Mouse (Mus musculus) ES-Bruce4 (cell line): ENCODE data around the gene Soat1. TPM values are rescaled to one million over a fixed set of nuclear protein-coding genes. Genes with fewer than 3 reads are reported as not detected.
"Not testable (repeated sequence)": the region's sequence is repeated elsewhere in the genome, so short reads cannot be mapped to it uniquely, and the experiment has no call there.

Experiments used
- H3K27ac ChIP-seq: 2 replicates; pipeline ENCODE4 v1.5.1; 2012; ENCODE audit warnings: low read length, inconsistent platforms; ENCODE audit not compliant: insufficient read depth
- H3K27me3 ChIP-seq: 2 replicates; pipeline ENCODE4 v1.6.1; 2012; ENCODE audit warnings: mild to moderate bottlenecking, low read length, inconsistent platforms; ENCODE audit not compliant: control insufficient read depth, poor library complexity, insufficient read depth, severe bottlenecking
- H3K36me3 ChIP-seq: 2 replicates; pipeline ENCODE4 v1.6.1; 2012; ENCODE audit warnings: inconsistent platforms, mild to moderate bottlenecking, low read length, moderate library complexity; ENCODE audit not compliant: control insufficient read depth, poor library complexity, insufficient read depth, severe bottlenecking
- H3K4me1 ChIP-seq: one replicate; pipeline ENCODE4 v1.8.1; 2011; ENCODE audit warnings: low read length; ENCODE audit not compliant: control insufficient read depth, insufficient read depth
- H3K4me3 ChIP-seq: 2 replicates; pipeline ENCODE4 v1.5.1; 2011; ENCODE audit warnings: low read depth, mild to moderate bottlenecking, low read length
- H3K9ac ChIP-seq: 2 replicates; pipeline ENCODE4 v1.6.1; 2012; ENCODE audit warnings: low read depth, mild to moderate bottlenecking, inconsistent platforms; ENCODE audit not compliant: poor library complexity, severe bottlenecking
- H3K9me3 ChIP-seq: replicated peaks from 2 replicates; pipeline ENCODE4 v1.6.1; 2012; ENCODE audit warnings: mild to moderate bottlenecking, low read length, inconsistent platforms; ENCODE audit not compliant: control insufficient read depth, poor library complexity, insufficient read depth, severe bottlenecking
- CTCF ChIP-seq: IDR thresholded peaks from one replicate; pipeline ENCODE4 v1.8.1; 2011; ENCODE audit warnings: low read depth, low read length
- EP300 ChIP-seq: IDR thresholded peaks from 2 replicates; pipeline ENCODE4 v1.6.1; 2011; ENCODE audit warnings: low read depth, low read length; ENCODE audit not compliant: insufficient read depth
- POLR2A ChIP-seq: IDR thresholded peaks from one replicate; pipeline ENCODE4 v1.8.1; 2011; ENCODE audit warnings: low read length; ENCODE audit not compliant: insufficient read depth
- polyA plus RNA-seq: library from polyadenylated mRNA; stranded (reverse); fragments of >200 nt; gene quantifications from 2 replicates; pipeline ENCODE4 v1.2.4, GENCODE M21; 2011; ENCODE audit warnings: low read depth; ENCODE audit not compliant: missing spikeins, insufficient read depth, insufficient read length

The Soat1 gene
- polyA plus RNA-seq = 137 and 140 TPM in 2 replicates

DNA sequence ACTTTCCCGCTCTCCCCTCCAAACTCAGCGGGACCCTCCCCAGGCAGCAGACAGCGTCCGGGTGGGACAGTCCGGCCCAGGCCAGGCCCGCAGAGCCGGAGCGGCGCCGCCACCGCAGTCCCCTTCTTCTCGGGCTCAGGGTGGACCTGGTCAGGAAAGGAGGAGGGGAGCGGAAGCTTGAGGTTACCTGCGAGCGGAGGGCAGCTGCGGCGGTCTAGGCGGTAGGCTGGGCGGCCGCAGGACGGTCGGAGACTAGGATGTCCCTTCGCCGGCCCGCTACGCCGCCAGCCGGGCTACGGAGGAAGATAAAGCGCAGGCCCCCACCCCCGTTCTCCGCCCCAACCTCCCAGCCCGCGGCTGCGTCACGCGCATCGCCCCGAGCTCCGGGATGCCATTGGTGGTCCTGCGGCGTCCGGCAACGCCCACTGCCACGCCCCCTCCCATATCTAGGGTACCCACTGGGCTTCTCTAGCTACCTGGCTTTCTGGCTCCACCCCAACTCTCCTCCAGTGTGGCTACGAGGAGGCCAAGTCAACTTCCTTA lies at the start of gene Soat1:
Gene Soat1, minus strand, starts transcription at position 371 of the 543 bp plus-strand sequence.
- Histone ChIP-seq H3K27me3 (no peaks in the 10 kb centered on the region), H3K9me3 (no peaks in the 10 kb centered on the region), H3K4me1 (no peaks in the 10 kb centered on the region), H3K27ac (no peak within 1 kb of the TSS), H3K36me3 (no peaks in the 10 kb centered on the region), H3K9ac (peak within 1 kb of the TSS; percentile 61), H3K4me3 (peak within 1 kb of the TSS; percentile 79)
- TF ChIP-seq EP300 (no peak), POLR2A (no peak), CTCF (no peak)

GRCm38 (mm10) chr1:156523842-156524241 lies 49.7 kb upstream of the Soat1 start, which contains the start of gene Gm10031:
Gene Gm10031 (plus strand): TSS chr1:156524012.
- H3K27ac ChIP-seq, H3K27me3 ChIP-seq, H3K4me3 ChIP-seq, H3K9ac ChIP-seq, H3K9me3 ChIP-seq, H3K4me1 ChIP-seq, H3K36me3 ChIP-seq: not testable (repeated sequence)

DNA sequence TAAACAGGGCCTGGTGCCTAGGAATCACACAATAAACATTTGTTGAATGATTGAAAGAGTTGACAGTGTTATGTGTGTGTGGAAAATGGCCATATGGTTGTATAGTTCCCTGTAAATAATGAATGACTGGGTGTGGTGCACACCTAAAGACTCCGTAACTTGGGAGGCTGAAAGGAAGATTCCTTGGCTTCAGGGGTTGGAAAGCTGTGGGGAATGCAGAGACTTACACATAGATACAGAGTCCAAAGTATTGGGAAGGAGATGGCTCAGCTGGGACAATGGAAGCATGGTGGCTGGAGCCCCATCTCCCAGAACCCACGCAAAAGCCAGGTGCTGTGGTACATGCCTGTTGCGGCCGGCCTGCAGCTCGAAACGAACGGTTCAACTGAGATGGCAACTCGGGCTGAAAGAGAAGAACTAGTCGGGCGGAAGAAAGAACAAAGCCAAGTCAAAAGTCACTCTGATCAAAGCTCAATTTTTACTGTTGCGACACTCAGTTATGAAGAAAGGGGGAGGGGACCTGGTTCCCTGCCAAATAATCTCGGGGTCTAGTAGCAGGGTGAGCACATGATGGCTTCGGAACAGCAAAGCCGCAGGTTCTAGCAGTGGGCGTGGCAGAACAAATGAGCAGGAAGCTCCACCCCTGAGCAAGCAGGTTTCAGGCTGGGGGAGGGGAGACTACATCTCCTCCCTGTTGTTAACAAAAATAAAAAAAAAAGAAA lies 47.8 kb upstream of the Soat1 start:
- Histone ChIP-seq H3K27me3 (no peaks in the 10 kb centered on the region), H3K36me3 (no peaks in the 10 kb centered on the region), H3K27ac (no peak overlapping the region), H3K9me3 (no peaks in the 10 kb centered on the region; the same call in none of the 2 replicates), H3K4me1 (no peaks in the 10 kb centered on the region), H3K9ac (no peak overlapping the region), H3K4me3 (no peak overlapping the region)
- TF ChIP-seq CTCF (no peak), POLR2A (no peak), EP300 (no peak)

- no peak overlapping the region for H3K4me3 ChIP-seq
Measured at GRCm38 (mm10) chr1:156520136-156520780, 46.1 kb upstream of the Soat1 start.

DNA sequence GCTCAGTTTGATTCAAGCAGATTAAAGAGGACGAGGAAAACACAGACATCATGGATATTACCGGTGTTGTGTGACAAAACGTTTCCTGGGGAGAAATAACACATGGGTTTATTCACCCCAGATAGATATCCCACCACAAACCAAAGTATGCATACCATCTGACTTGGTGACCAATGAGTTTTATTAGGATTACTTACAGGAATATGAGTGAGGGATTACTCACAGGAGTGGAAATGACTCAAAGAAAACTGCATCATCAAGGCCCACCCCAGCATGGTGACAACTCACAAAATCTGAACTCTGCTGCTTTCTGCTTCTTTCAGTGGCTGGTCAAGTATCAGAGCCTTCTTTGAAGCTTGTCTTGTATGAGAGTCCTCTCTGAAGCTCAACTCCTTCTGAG lies 33.6 kb upstream of the Soat1 start:
- Histone ChIP-seq H3K9me3 (no peaks in the 10 kb centered on the region), H3K36me3 (no peaks in the 10 kb centered on the region), H3K4me3 (no peak overlapping the region), H3K4me1 (peaks cover 4% of the 10 kb centered on the region), H3K27me3 (no peaks in the 10 kb centered on the region), H3K27ac (no peak overlapping the region), H3K9ac (no peak overlapping the region)
- TF ChIP-seq POLR2A (no peak), EP300 (no peak)

More at GRCm38 (mm10) chr1:156520136-156520780, 46.1 kb upstream of the Soat1 start:
- H3K4me1 ChIP-seq = no peaks in the 10 kb centered on the region
- H3K9me3 ChIP-seq = no peaks in the 10 kb centered on the region; the same call in none of the 2 replicates
- no peaks in the 10 kb centered on the region for H3K27me3 ChIP-seq
- no peaks in the 10 kb centered on the region for H3K36me3 ChIP-seq
- no peak for TF ChIP-seq EP300
- TF ChIP-seq CTCF = no peak
- no peak for TF ChIP-seq POLR2A
- no peak overlapping the region for H3K27ac ChIP-seq
- H3K9ac ChIP-seq = no peak overlapping the region

DNA sequence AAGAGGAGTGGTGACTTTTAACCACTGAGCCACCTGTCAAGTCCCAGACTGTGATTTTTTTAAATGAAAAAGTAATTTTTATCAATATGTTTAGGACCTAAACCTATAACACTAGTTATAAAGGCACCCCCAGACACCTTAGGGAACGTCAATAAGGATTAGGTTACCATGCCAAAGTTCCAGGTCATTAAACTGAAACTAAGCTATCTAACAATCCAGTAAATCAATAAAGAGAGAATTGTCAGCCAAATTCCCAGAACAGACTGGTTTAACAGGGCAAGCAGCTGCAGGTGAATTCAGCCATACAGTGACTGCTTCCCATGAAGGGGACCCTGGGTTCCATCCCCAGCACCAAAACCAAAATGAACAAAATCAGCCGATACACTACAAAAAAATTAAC lies 31.8 kb upstream of the Soat1 start:
- Histone ChIP-seq H3K4me1 (no peaks in the 10 kb centered on the region), H3K9me3 (no peaks in the 10 kb centered on the region), H3K36me3 (no peaks in the 10 kb centered on the region), H3K27me3 (no peaks in the 10 kb centered on the region), H3K4me3 (no peak overlapping the region), H3K27ac (no peak overlapping the region), H3K9ac (no peak overlapping the region)
- TF ChIP-seq CTCF (no peak), POLR2A (no peak), EP300 (no peak)
